Mouse (Mus musculus): ENCODE measurements around the gene Crip2. TPM values are rescaled to one million over a fixed set of nuclear protein-coding genes. Genes with fewer than 3 reads are reported as not detected.

Crip2 gene
- total RNA-seq (2022), result 1,000 to 10,000 TPM; 1,612 to 1,913 (median 1,690) TPM

GRCm38 (mm10) chr12:113139908-113140615 lies at the start of gene Crip2:
Crip2 (plus strand) TSS chr12:113140236.
- peak; percentile 93 for DNase-seq (ENCODE audit: low spot score)

GRCm38 (mm10) chr12:113097040-113097439 lies 43.0 kb upstream of the Crip2 start:
- no peak for DNase-seq (ENCODE audit: low spot score)

GRCm38 (mm10) chr12:113097749-113098281 lies 42.2 kb upstream of the Crip2 start, which contains the start of gene Mta1:
Mta1 (plus strand) TSS chr12:113098278.
- no peak for DNase-seq (ENCODE audit: low spot score)

- DNase-seq (ENCODE audit: low spot score), result no peak
Observed at GRCm38 (mm10) chr12:113098530-113099151, 41.4 kb upstream of the Crip2 start.

GRCm38 (mm10) chr12:113099470-113100237 lies 40.4 kb upstream of the Crip2 start:
- DNase-seq (ENCODE audit: low spot score), result no peak

- DNase-seq (ENCODE audit: low spot score), result peak; percentile 53
Observed at GRCm38 (mm10) chr12:113100448-113101076, 39.5 kb upstream of the Crip2 start.

GRCm38 (mm10) chr12:113101251-113101960 lies 38.6 kb upstream of the Crip2 start:
- DNase-seq (ENCODE audit: low spot score), result no peak

- DNase-seq (ENCODE audit: low spot score), result peak; percentile 40
Observed at GRCm38 (mm10) chr12:113102461-113102860, 37.6 kb upstream of the Crip2 start.

GRCm38 (mm10) chr12:113103846-113104451 lies 36.1 kb upstream of the Crip2 start:
- no peak for DNase-seq (ENCODE audit: low spot score)

GRCm38 (mm10) chr12:113106386-113106785 lies 33.6 kb upstream of the Crip2 start:
- DNase-seq (ENCODE audit: low spot score), result no peak

- no peak for DNase-seq (ENCODE audit: low spot score)
Observed at GRCm38 (mm10) chr12:113107431-113108124, 32.5 kb upstream of the Crip2 start.

GRCm38 (mm10) chr12:113108528-113109283 lies 31.3 kb upstream of the Crip2 start:
- DNase-seq (ENCODE audit: low spot score), result no peak

- DNase-seq (ENCODE audit: low spot score), result no peak
Observed at GRCm38 (mm10) chr12:113109801-113110200, 30.2 kb upstream of the Crip2 start.

GRCm38 (mm10) chr12:113114141-113114540 lies 25.9 kb upstream of the Crip2 start:
- no peak for DNase-seq (ENCODE audit: low spot score)

- no peak for DNase-seq (ENCODE audit: low spot score)
Observed at GRCm38 (mm10) chr12:113114856-113115538, 25.0 kb upstream of the Crip2 start.

- DNase-seq (ENCODE audit: low spot score), result peak; percentile 90
Observed at GRCm38 (mm10) chr12:113119516-113120410, 20.3 kb upstream of the Crip2 start.

- DNase-seq (ENCODE audit: low spot score), result no peak
Observed at GRCm38 (mm10) chr12:113124726-113125125, 15.3 kb upstream of the Crip2 start.

- no peak for DNase-seq (ENCODE audit: low spot score)
Observed at GRCm38 (mm10) chr12:113130732-113131131, 9.3 kb upstream of the Crip2 start.
